Mouse (Mus musculus) kidney, adult 2 months (tissue): Measurements from ENCODE around the gene Nrcam. TPM values are rescaled to one million over a fixed set of nuclear protein-coding genes. Genes with fewer than 3 reads are reported as not detected.

Experiments used
- DNase-seq: peaks from one replicate; pipeline ENCODE4 v3.0.0; 2021
- H3K27ac ChIP-seq: fragments of 200-500 bp; 2 replicates; pipeline ENCODE4 v1.5.1; 2012; ENCODE audit warnings: low read depth, low read length, control low read depth, inconsistent platforms; ENCODE audit not compliant: insufficient read depth
- H3K27me3 ChIP-seq: fragments of 200-500 bp; replicated peaks from 2 replicates; pipeline ENCODE4 v1.6.1; 2012; ENCODE audit warnings: mild to moderate bottlenecking, moderate library complexity, low read length, inconsistent platforms; ENCODE audit not compliant: control insufficient read depth, insufficient read depth
- H3K36me3 ChIP-seq: fragments of 200-500 bp; 2 replicates; pipeline ENCODE4 v1.6.1; 2012; ENCODE audit warnings: mild to moderate bottlenecking, moderate library complexity, low read length, inconsistent platforms; ENCODE audit not compliant: control insufficient read depth, insufficient read depth
- H3K4me1 ChIP-seq: fragments of 200-500 bp; 2 replicates; pipeline ENCODE4 v1.6.1; 2011; ENCODE audit warnings: low read length; ENCODE audit not compliant: control insufficient read depth, insufficient read depth
- H3K4me3 ChIP-seq: fragments of 200-500 bp; 2 replicates; pipeline ENCODE4 v1.5.1; 2011; ENCODE audit warnings: mild to moderate bottlenecking, low read depth, low read length, control low read depth; ENCODE audit not compliant: insufficient read depth
- CTCF ChIP-seq: fragments of 200-500 bp; conservative IDR thresholded peaks from 2 replicates; pipeline ENCODE4 v1.5.1; 2011; ENCODE audit warnings: low read depth, mild to moderate bottlenecking, control low read depth, low read length, moderate library complexity, mixed read lengths; ENCODE audit not compliant: insufficient read depth, insufficient read length
- POLR2A ChIP-seq: fragments of 200-500 bp; IDR thresholded peaks from one replicate; pipeline ENCODE4 v1.6.1; 2011; ENCODE audit warnings: low read depth, low read length, control low read depth
- WGBS: fragments of 180-500 bp; shearing (Covaris S2); methylation state at CpG from one replicate; pipeline ENCODE4 v1.1.7; 2018; 5-methylcytosine and 5-hydroxymethylcytosine counted together
- polyA plus RNA-seq: library from polyadenylated mRNA; depleted of rRNA; stranded (reverse); fragments of >200 nt; gene quantifications from 2 replicates; pipeline ENCODE4 v1.2.3, GENCODE M21; 2012

Nrcam gene
- polyA plus RNA-seq, 1 experiment, result 0.59 TPM

- Histone ChIP-seq H3K4me3 (no peak overlapping the region), H3K27ac (no peak overlapping the region), H3K36me3 (no peaks in the 10 kb centered on the region), H3K4me1 (no peaks in the 10 kb centered on the region), H3K27me3 (no peaks in the 10 kb centered on the region)
- 56% methylated on average over 3 of the region's 3 CpGs for WGBS
- TF ChIP-seq CTCF (no peak), POLR2A (no peak)
- no peak for DNase-seq
These were observed 28.8 kb downstream of the Nrcam start for GRCm38 (mm10) chr12:44357460-44357859.

- H3K27ac ChIP-seq, result no peak overlapping the region
- no peaks in the 10 kb centered on the region for H3K27me3 ChIP-seq
- DNase-seq, result no peak
- TF ChIP-seq CTCF, result no peak
- no peak for TF ChIP-seq POLR2A
- no peak overlapping the region for H3K4me3 ChIP-seq
- 93% methylated on average over 1 of the region's 1 CpGs for WGBS
- H3K36me3 ChIP-seq, result no peaks in the 10 kb centered on the region
- no peaks in the 10 kb centered on the region for H3K4me1 ChIP-seq
These were observed 29.2 kb downstream of the Nrcam start for GRCm38 (mm10) chr12:44357881-44358280.

GRCm38 (mm10) chr12:44371076-44371710, 42.5 kb downstream of the Nrcam start:
- 59% methylated on average over 3 of the region's 3 CpGs for WGBS

GRCm38 (mm10) chr12:44375956-44376355, 47.3 kb downstream of the Nrcam start:
- no peaks in the 10 kb centered on the region for H3K36me3 ChIP-seq
- H3K27ac ChIP-seq, result no peak overlapping the region
- 90% methylated on average over 6 of the region's 6 CpGs for WGBS
- H3K4me1 ChIP-seq, result no peaks in the 10 kb centered on the region
- H3K27me3 ChIP-seq, result no peaks in the 10 kb centered on the region
- H3K4me3 ChIP-seq, result no peak overlapping the region
- TF ChIP-seq POLR2A (no peak), CTCF (no peak)
- DNase-seq, result no peak

More at GRCm38 (mm10) chr12:44371076-44371710, 42.5 kb downstream of the Nrcam start:
- Histone ChIP-seq H3K27ac (no peak overlapping the region), H3K27me3 (no peaks in the 10 kb centered on the region), H3K4me3 (no peak overlapping the region), H3K36me3 (no peaks in the 10 kb centered on the region), H3K4me1 (no peaks in the 10 kb centered on the region)
- no peak for DNase-seq
- TF ChIP-seq POLR2A, result no peak

- no peaks in the 10 kb centered on the region for H3K36me3 ChIP-seq
- TF ChIP-seq CTCF (no peak), POLR2A (no peak)
- no peaks in the 10 kb centered on the region for H3K4me1 ChIP-seq
- no peak overlapping the region for H3K4me3 ChIP-seq
- H3K27ac ChIP-seq, result no peak overlapping the region
- DNase-seq, result no peak
- 78% methylated on average over 8 of the region's 8 CpGs for WGBS
- H3K27me3 ChIP-seq, result no peaks in the 10 kb centered on the region
These were observed 49.9 kb downstream of the Nrcam start for GRCm38 (mm10) chr12:44378431-44379161.

- H3K27me3 ChIP-seq, result no peaks in the 10 kb centered on the region
- TF ChIP-seq POLR2A (no peak), CTCF (no peak)
- H3K4me3 ChIP-seq, result no peak overlapping the region
- H3K27ac ChIP-seq, result no peak overlapping the region
- WGBS, result 89% methylated on average over 4 of the region's 4 CpGs
- DNase-seq, result no peak
- H3K4me1 ChIP-seq, result no peaks in the 10 kb centered on the region
- no peaks in the 10 kb centered on the region for H3K36me3 ChIP-seq
These were observed 52.1 kb downstream of the Nrcam start for GRCm38 (mm10) chr12:44380805-44381204.

GRCm38 (mm10) chr12:44386398-44386797, 57.7 kb downstream of the Nrcam start:
- DNase-seq, result peak; percentile 3

More at GRCm38 (mm10) chr12:44386398-44386797, 57.7 kb downstream of the Nrcam start:
- Histone ChIP-seq H3K27me3 (no peaks in the 10 kb centered on the region), H3K36me3 (no peaks in the 10 kb centered on the region), H3K4me3 (no peak overlapping the region), H3K27ac (no peak overlapping the region), H3K4me1 (no peaks in the 10 kb centered on the region)
- TF ChIP-seq POLR2A, result no peak
- no peak for TF ChIP-seq CTCF
- 58% methylated on average over 7 of the region's 7 CpGs for WGBS
